Mouse (Mus musculus) embryonic fibroblast, embryonic 13.5 days (primary cell): ENCODE measurements around the gene Anxa6.

ENCODE experiments used
- CTCF ChIP-seq: IDR thresholded peaks from 2 replicates; pipeline ENCODE4 v1.5.1; 2011; ENCODE audit warnings: mild to moderate bottlenecking, control low read depth, low read length, moderate library complexity, borderline replicate concordance; ENCODE audit not compliant: insufficient read depth
- POLR2A ChIP-seq: IDR thresholded peaks from 2 replicates; pipeline ENCODE4 v1.6.1; 2011; ENCODE audit warnings: low read depth, mild to moderate bottlenecking, control low read depth, low read length, moderate library complexity

DNA sequence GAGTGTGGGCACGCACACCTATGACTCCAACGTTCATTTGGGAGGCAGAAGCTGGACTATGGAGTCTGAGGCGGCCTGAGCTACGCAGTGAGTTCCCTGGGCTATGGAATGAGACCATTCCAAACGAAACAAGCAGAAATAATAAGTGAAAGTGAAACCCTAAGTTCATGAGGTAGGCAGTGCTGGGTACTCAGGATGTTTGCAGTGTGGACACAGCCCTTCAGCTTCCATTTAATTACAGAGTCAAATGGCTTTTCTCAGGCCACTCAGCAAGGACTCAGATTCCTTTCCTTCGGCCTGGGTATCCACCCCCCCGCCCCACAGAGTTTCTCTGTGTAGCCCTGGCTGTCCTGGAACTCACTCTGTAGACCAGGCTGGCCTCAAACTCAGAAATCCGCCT lies 103.5 kb downstream of the Anxa6 start:
- TF ChIP-seq CTCF: no peak
- no peak for TF ChIP-seq POLR2A
